13 mouse cellular contexts compared by ENCODE assay signal in genomic region chr6:5379048-5379447, GRCm38 (mm10). TPM values are rescaled to one million over a fixed set of nuclear protein-coding genes. Genes with fewer than 3 reads are reported as not detected.
DNase-seq lines count a peak whose midpoint lies in the region; ATAC-seq and TF ChIP-seq lines count a peak whose summit lies in the region.
"Had no signal": no experiment of that assay in that cellular context is flagged by ENCODE, and none has a peak within 500 bp of the region (broad histone marks: within the 10 kb centered on the region; RNA-seq: fewer than 3 reads in every experiment).

No protein-coding gene starts in this region.

- TF ChIP-seq CTCF in lung, postnatal 0 days (IDR thresholded peaks at IDR 0.05) = no peak

- DNase-seq in 3T3-L1 (ENCODE audit: low read depth, low spot score) = peak; percentile 18
- DNase-seq in retina, postnatal 1 day = no peak
- no peak for DNase-seq in lung, postnatal 0 days (ENCODE audit: low spot score)
- DNase-seq in heart, adult 9 months (ENCODE audit: low spot score in 2 of 2) = no peak
- DNase-seq in adrenal gland, postnatal 10 days = no peak
- DNase-seq: heart, adult 11 months; kidney, postnatal 25 days; right cerebral cortex, adult 18-20 months; thymus, postnatal 14 days had no signal

- H3K27ac ChIP-seq in embryonic facial prominence, embryonic 12.5 days = peak overlapping the region; percentile 56; the same call in 1 of the 2 replicates
- peak overlapping the region; percentile 86 for H3K27ac ChIP-seq in hindbrain, embryonic 12.5 days
- peak overlapping the region; percentile 96 for H3K27ac ChIP-seq in midbrain, embryonic 12.5 days (replicated peaks)
- no peak overlapping the region for H3K27ac ChIP-seq in lung, postnatal 0 days (ENCODE audit: low read length)

- H3K9ac ChIP-seq in embryonic facial prominence, embryonic 12.5 days = no peak overlapping the region
- H3K9ac ChIP-seq in hindbrain, embryonic 12.5 days = 0 out of 2 replicates have a peak overlapping the region, but pooled peaks have one; percentile 13
- H3K9ac ChIP-seq in midbrain, embryonic 12.5 days (replicated peaks) = no peak overlapping the region
- H3K9ac ChIP-seq in lung, postnatal 0 days (replicated peaks; ENCODE audit: low read depth) = no peak overlapping the region
- H3K9ac ChIP-seq: lung, embryonic 14.5 days had no signal

- no peaks in the 10 kb centered on the region for H3K36me3 ChIP-seq in embryonic facial prominence, embryonic 12.5 days
- H3K36me3 ChIP-seq in hindbrain, embryonic 12.5 days = no peaks in the 10 kb centered on the region
- no peaks in the 10 kb centered on the region for H3K36me3 ChIP-seq in midbrain, embryonic 12.5 days
- no peaks in the 10 kb centered on the region for H3K36me3 ChIP-seq in lung, postnatal 0 days (ENCODE audit: insufficient read depth, low read length)

- no peak overlapping the region for H3K4me2 ChIP-seq in embryonic facial prominence, embryonic 12.5 days (replicated peaks)
- H3K4me2 ChIP-seq in hindbrain, embryonic 12.5 days (replicated peaks) = 0 out of 2 replicates have a peak overlapping the region, but pooled peaks have one; percentile 37
- peak overlapping the region; percentile 48; the same call in 1 of the 2 replicates for H3K4me2 ChIP-seq in midbrain, embryonic 12.5 days (replicated peaks)
- no peak overlapping the region for H3K4me2 ChIP-seq in lung, postnatal 0 days (replicated peaks; ENCODE audit: low read depth, low read length)

- H3K4me1 ChIP-seq in embryonic facial prominence, embryonic 12.5 days = peaks cover 36% of the 10 kb centered on the region
- peaks cover 46% of the 10 kb centered on the region for H3K4me1 ChIP-seq in hindbrain, embryonic 12.5 days
- H3K4me1 ChIP-seq in midbrain, embryonic 12.5 days = peaks cover 58% of the 10 kb centered on the region
- peaks cover 3% of the 10 kb centered on the region; the same call in 1 of the 2 replicates for H3K4me1 ChIP-seq in lung, postnatal 0 days (ENCODE audit: insufficient read depth, low read depth, low read length)

- 70% methylated on average over 3 of the region's 3 CpGs for WGBS in embryonic facial prominence, embryonic 12.5 days
- 81% methylated on average over 3 of the region's 3 CpGs for WGBS in hindbrain, embryonic 12.5 days
- WGBS in midbrain, embryonic 12.5 days = 86% methylated on average over 3 of the region's 3 CpGs
- 90% methylated on average over 3 of the region's 3 CpGs for WGBS in lung, postnatal 0 days

- H3K4me3 ChIP-seq in embryonic facial prominence, embryonic 12.5 days = no peak overlapping the region
- H3K4me3 ChIP-seq in hindbrain, embryonic 12.5 days = no peak overlapping the region
- H3K4me3 ChIP-seq in midbrain, embryonic 12.5 days = no peak overlapping the region
- H3K4me3 ChIP-seq in lung, postnatal 0 days (ENCODE audit: low read depth, low read length) = no peak overlapping the region

- TF ChIP-seq EP300 in lung, postnatal 0 days (IDR thresholded peaks at IDR 0.05) = no peak

- no peaks in the 10 kb centered on the region for H3K27me3 ChIP-seq in embryonic facial prominence, embryonic 12.5 days
- no peaks in the 10 kb centered on the region for H3K27me3 ChIP-seq in hindbrain, embryonic 12.5 days
- 0 out of 2 replicates have a peak, but pooled peaks cover 3% of the 10 kb centered on the region for H3K27me3 ChIP-seq in midbrain, embryonic 12.5 days
- no peaks in the 10 kb centered on the region for H3K27me3 ChIP-seq in lung, postnatal 0 days (replicated peaks; ENCODE audit: insufficient read depth, low read length)

- ATAC-seq in embryonic facial prominence, embryonic 12.5 days (ENCODE audit: insufficient number of reproducible peaks, insufficient read depth, low FRiP score, low TSS enrichment) = no peak
- ATAC-seq in hindbrain, embryonic 12.5 days (ENCODE audit: low FRiP score) = no peak
- ATAC-seq in midbrain, embryonic 12.5 days (ENCODE audit: low FRiP score, low read depth) = no peak
- ATAC-seq in lung, postnatal 0 days = no peak

- H3K9me3 ChIP-seq in embryonic facial prominence, embryonic 12.5 days = no peaks in the 10 kb centered on the region
- no peaks in the 10 kb centered on the region for H3K9me3 ChIP-seq in hindbrain, embryonic 12.5 days (replicated peaks)
- no peaks in the 10 kb centered on the region for H3K9me3 ChIP-seq in midbrain, embryonic 12.5 days
- H3K9me3 ChIP-seq in lung, postnatal 0 days (ENCODE audit: low read length) = no peaks in the 10 kb centered on the region

RNA-seq across cellular contexts. Expression of gene Asb4, which starts 4.1 kb away (rescaled TPM):
- polyA plus RNA-seq in embryonic facial prominence, embryonic 12.5 days (2016; fragmentation: Nextera tagmentation; extraction: Ambion mirVana) = 60.3 and 66.7 TPM in 2 replicates
- polyA plus RNA-seq in hindbrain, embryonic 12.5 days (2016; fragmentation: Nextera tagmentation; extraction: Ambion mirVana) = 18.7 and 28.8 TPM in 2 replicates
- 15.3 and 21.5 TPM in 2 replicates for polyA plus RNA-seq in midbrain, embryonic 12.5 days (2016; fragmentation: Nextera tagmentation; extraction: Ambion mirVana)
- 2.1 and 2.2 TPM in 2 replicates for polyA plus RNA-seq in lung, postnatal 0 days (2015; fragmentation: Nextera tagmentation; extraction: Ambion mirVana)
- 1 to 10 TPM; 6.0 to 6.3 TPM for total RNA-seq in adrenal gland, postnatal 10 days (2021)

Comparison
In these comparisons a context has a peak if more than half of its experiments do, and no peak if none do; other contexts are left out.
1. H3K4me2 ChIP-seq: peak in hindbrain, embryonic 12.5 days (single experiment) and midbrain, embryonic 12.5 days (single experiment); none in embryonic facial prominence, embryonic 12.5 days (single experiment) and lung, postnatal 0 days (single experiment).